Mouse (Mus musculus) C2C12 (cell line): ENCODE data around the gene Cyb5r1. TPM values are rescaled to one million over a fixed set of nuclear protein-coding genes. Genes with fewer than 3 reads are reported as not detected.
"Not testable (repeated sequence)": the region's sequence is repeated elsewhere in the genome, so short reads cannot be mapped to it uniquely, and the experiment has no call there.

Experiments
- H3K27me3 ChIP-seq: one replicate; pipeline ENCODE4 v1.6.1; 2011; ENCODE audit not compliant: control insufficient read depth, insufficient read depth, insufficient read length
- H3K36me3 ChIP-seq: one replicate; pipeline ENCODE4 v1.6.1; 2011; ENCODE audit not compliant: control insufficient read depth, insufficient read depth
- H3K4me3 ChIP-seq: one replicate; pipeline ENCODE4 v1.5.1; 2011; ENCODE audit warnings: mild to moderate bottlenecking, control low read depth; ENCODE audit not compliant: poor library complexity, insufficient read depth, severe bottlenecking
- H3K79me2 ChIP-seq: one replicate; pipeline ENCODE4 v1.6.1; 2011; ENCODE audit not compliant: control insufficient read depth, insufficient read depth
- H3K79me3 ChIP-seq: one replicate; pipeline ENCODE4 v1.6.1; 2011; ENCODE audit warnings: low read depth, control low read depth
- H3ac ChIP-seq: one replicate; pipeline ENCODE3; 2011; ENCODE audit warnings: low read depth; ENCODE audit not compliant: control insufficient read depth, insufficient read length
- CEBPB ChIP-seq: IDR thresholded peaks from one replicate; pipeline ENCODE4 v1.6.1; 2011; ENCODE audit warnings: low read depth, mild to moderate bottlenecking, control low read depth, moderate library complexity
- CTCF ChIP-seq: IDR thresholded peaks from one replicate; pipeline ENCODE4 v1.5.1; 2011; ENCODE audit not compliant: control insufficient read depth, insufficient read depth, insufficient read length
- FOSL1 ChIP-seq: IDR thresholded peaks from one replicate; pipeline ENCODE4 v1.8.0; 2011; ENCODE audit warnings: mild to moderate bottlenecking, low read length; ENCODE audit not compliant: poor library complexity, insufficient read depth, severe bottlenecking
- MAX ChIP-seq: IDR thresholded peaks from one replicate; pipeline ENCODE4 v1.6.1; 2011; ENCODE audit warnings: mild to moderate bottlenecking, control low read depth
- MYOD1 ChIP-seq: IDR thresholded peaks from one replicate; pipeline ENCODE4 v1.6.1; 2011; ENCODE audit warnings: low read depth; ENCODE audit not compliant: control insufficient read depth, insufficient read length
- MYOG ChIP-seq: IDR thresholded peaks from one replicate; pipeline ENCODE4 v1.6.1; 2011; ENCODE audit not compliant: control insufficient read depth, insufficient read length; ENCODE audit errors: extremely low read depth
- USF1 ChIP-seq: IDR thresholded peaks from one replicate; pipeline ENCODE4 v1.6.1; 2011; ENCODE audit warnings: low read depth, mild to moderate bottlenecking, control low read depth, moderate library complexity
- polyA plus RNA-seq: library from polyadenylated mRNA; unstranded; fragments of >200 nt; fragmentation: generic; extraction: Trizol; gene quantifications from one replicate; pipeline ENCODE4 v1.2.1, GENCODE M21; 2012; ENCODE audit warnings: missing spikeins

Cyb5r1 gene
- polyA plus RNA-seq, 1 experiment, result 68.4 TPM

DNA sequence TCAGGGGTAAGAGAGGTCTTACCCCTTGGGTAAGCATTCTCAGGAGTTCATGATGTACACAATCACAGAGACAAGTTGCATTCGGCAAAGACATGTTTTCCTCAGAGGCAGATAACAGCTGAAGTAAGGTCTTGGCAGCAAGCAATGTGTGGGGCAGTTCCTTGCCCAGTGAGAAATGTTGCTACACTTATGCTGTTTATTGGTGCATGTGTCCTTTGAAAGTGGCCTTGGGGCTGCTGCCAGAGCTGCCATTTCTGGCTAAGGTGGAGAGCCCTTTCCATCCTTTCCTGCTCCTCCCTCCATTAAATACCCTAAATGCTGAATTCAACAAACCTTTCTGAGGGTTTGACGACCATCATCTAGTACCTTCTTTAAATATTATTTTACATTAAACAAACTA lies 40.1 kb downstream of the Cyb5r1 start:
- H3K27me3 ChIP-seq, result no peaks in the 10 kb centered on the region
- H3K36me3 ChIP-seq, result no peaks in the 10 kb centered on the region
- H3K79me3 ChIP-seq, result no peaks in the 10 kb centered on the region
- no peaks in the 10 kb centered on the region for H3K79me2 ChIP-seq
- H3ac ChIP-seq, result no peak overlapping the region
- TF ChIP-seq MYOD1, result no peak
- TF ChIP-seq MYOG, result no peak
- TF ChIP-seq CTCF, result no peak
- no peak for TF ChIP-seq MAX
- TF ChIP-seq USF1, result no peak
- TF ChIP-seq CEBPB, result no peak
- TF ChIP-seq FOSL1, result no peak
- no peak overlapping the region for H3K4me3 ChIP-seq

DNA sequence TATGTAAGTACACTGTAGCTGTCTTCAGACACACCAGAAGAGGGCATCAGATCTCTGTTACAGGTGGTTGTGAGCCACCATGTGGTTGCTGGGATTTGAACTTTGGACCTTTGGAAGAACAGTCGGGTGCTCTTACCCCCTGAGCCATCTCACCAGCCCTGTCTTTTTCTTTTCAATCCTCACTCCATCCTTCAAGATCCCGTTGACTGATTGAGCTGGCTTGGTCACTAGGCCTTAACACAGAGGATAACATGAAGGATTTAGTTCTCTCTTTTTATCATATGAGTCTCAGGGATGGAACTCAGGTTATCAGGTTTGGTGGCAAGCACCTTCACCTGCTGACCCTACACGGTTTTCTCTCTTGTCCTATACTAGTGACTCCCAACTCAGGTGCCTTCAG lies 43.2 kb downstream of the Cyb5r1 start:
- not testable (repeated sequence) for H3K79me3 ChIP-seq, H3K4me3 ChIP-seq

DNA sequence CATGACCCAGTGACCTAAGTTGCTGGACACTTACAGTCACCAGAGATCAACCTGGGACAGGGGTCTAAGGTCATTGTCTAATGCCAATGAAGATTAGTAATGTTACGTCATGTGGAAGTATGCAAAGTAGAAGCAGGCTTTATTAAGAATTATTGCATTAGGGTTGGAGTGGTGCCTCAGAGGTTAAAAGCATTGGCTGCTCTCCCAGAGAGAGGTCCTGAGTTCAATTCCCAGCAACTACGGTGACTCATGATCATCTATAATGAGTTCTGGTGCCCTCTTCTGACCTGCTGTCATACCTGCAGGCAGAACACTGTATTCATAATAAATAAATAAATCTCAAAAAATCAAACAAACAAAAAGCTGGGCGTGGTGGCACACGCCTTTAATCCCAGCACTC lies 44.8 kb downstream of the Cyb5r1 start:
- H3K79me3 ChIP-seq, result no peaks in the 10 kb centered on the region
- H3K4me3 ChIP-seq, result no peak overlapping the region
- no peaks in the 10 kb centered on the region for H3K27me3 ChIP-seq
- H3K79me2 ChIP-seq, result no peaks in the 10 kb centered on the region
- H3ac ChIP-seq, result no peak overlapping the region
- H3K36me3 ChIP-seq, result no peaks in the 10 kb centered on the region
- TF ChIP-seq CTCF (no peak), MYOG (no peak), USF1 (no peak), FOSL1 (no peak), MAX (no peak), MYOD1 (no peak), CEBPB (no peak)

More for the DNA sequence above, 43.2 kb downstream of the Cyb5r1 start:
- H3ac ChIP-seq, H3K79me2 ChIP-seq, H3K27me3 ChIP-seq, H3K36me3 ChIP-seq: not testable (repeated sequence)

DNA sequence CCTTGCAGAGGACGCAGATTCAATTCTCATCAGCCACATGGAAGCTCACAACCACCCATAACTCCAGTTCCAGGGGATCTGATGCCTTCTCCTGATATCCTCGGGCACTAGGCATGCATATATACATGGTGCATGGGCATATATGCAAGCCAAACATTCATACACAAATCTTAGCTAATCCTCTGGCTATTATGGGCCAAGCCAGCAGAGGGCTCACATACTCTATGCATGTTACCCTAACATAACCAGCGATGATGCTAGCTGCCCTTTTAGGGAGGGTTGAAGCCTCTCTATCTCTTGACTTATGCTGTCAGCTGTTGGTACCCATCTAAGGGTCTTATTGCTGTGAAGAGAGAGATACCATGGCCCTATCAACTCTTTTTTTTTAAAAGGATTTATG lies 45.6 kb downstream of the Cyb5r1 start:
- peak; percentile 22 for TF ChIP-seq CTCF
- no peak for TF ChIP-seq USF1
- Histone ChIP-seq H3K79me2 (peaks cover 5% of the 10 kb centered on the region), H3K4me3 (no peak overlapping the region), H3ac (no peak overlapping the region), H3K79me3 (no peaks in the 10 kb centered on the region), H3K27me3 (no peaks in the 10 kb centered on the region), H3K36me3 (no peaks in the 10 kb centered on the region)

DNA sequence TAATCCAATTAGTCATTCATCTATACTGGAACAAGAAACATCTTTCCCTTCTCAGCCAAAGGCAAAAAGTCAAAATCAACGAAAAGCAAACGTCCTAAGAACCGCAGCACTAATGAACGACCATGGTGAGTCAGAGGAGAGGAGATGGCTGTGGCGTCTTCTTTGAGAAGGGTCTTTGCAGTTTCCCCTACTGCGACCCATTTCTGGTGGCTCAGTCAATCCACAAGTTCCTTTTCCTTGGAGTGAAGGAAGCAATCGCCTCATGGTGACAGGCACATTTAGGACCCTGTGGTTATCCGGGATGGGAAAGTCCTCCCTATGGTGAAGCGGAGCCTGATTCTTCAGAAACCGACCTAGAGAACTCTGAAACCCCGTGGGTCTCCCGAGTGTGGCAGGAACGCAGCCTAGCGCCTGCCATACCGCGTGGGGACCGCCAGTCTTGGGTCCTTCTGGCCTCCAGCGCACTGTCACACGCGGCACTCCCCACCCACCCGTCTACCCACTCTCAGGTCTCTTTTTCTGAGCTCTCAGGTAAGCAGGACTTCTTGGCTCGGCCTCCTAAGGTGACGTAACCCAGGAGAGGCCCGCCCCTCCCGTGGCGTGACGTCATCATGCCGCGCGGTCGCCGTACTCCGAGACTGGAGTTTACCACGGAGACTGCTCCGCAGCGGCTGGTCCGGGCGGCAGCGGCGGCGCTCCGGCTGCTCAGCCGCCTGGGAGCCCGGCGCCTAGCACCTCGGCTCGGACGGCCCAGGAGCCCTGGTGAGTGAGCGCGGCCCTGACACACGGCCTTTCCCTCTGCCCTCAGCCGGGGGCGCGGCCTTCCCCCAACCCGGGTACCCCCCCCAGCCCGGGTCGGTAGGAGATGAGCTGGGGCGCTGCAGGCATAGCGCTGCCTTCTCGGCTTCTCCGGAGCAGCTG lies 49.8 kb downstream of the Cyb5r1 start, which contains the start of gene Klhl12:
TSS of gene Klhl12 (plus strand) at position 628 of the 921 bp plus-strand sequence.
- Histone ChIP-seq H3K4me3 (peak within 1 kb of the TSS; percentile 72), H3K79me2 (peaks cover 11% of the 10 kb centered on the region), H3K27me3 (no peaks in the 10 kb centered on the region), H3K79me3 (peaks cover 2% of the 10 kb centered on the region), H3K36me3 (no peaks in the 10 kb centered on the region), H3ac (peak within 1 kb of the TSS; percentile 100)
- TF ChIP-seq MAX (no peak), CEBPB (peak; percentile 81), CTCF (no peak)

DNA sequence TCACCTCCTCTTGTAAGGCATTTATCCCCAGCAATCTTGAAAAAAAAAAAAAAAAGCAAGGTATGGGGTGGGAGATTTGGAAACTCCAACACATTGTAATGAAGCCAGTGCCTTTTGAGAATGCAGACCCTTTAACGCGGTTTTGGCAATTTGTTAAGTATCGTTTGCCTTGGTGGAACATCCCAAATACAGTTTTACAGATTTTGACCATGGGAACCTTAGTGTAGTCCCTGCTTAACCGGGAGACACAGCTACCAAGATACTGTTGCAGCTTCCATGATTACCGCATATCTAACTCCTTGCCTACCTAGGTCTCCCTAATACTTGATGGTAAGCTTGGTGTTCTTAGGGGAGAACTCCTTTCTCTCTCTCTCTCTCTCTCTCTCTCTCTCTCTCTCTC lies 50.7 kb downstream of the Cyb5r1 start:
- H3K27me3 ChIP-seq, result no peaks in the 10 kb centered on the region
- no peak for TF ChIP-seq MYOD1
- TF ChIP-seq MYOG, result no peak
- no peak for TF ChIP-seq MAX
- TF ChIP-seq USF1, result no peak
- no peak for TF ChIP-seq CEBPB
- no peak for TF ChIP-seq FOSL1
- TF ChIP-seq CTCF, result no peak
- peaks cover 11% of the 10 kb centered on the region for H3K79me2 ChIP-seq
- H3K79me3 ChIP-seq, result peaks cover 2% of the 10 kb centered on the region
- peak overlapping the region; percentile 72 for H3K4me3 ChIP-seq
- peaks cover under 1% of the 10 kb centered on the region for H3K36me3 ChIP-seq
- H3ac ChIP-seq, result peak overlapping the region; percentile 100
